ENCODE assay signal across 29 mouse cellular contexts in genomic region chr14:30219851-30220250, GRCm38 (mm10).
DNase-seq lines count a peak whose midpoint lies in the region; ATAC-seq and TF ChIP-seq lines count a peak whose summit lies in the region.
"Had no signal": no experiment of that assay in that cellular context is flagged by ENCODE, and none has a peak within 500 bp of the region (broad histone marks: within the 10 kb centered on the region; RNA-seq: fewer than 3 reads in every experiment).

No protein-coding gene starts in this region.

- no peaks in the 10 kb centered on the region for H3K27me3 ChIP-seq in midbrain, postnatal 0 days (ENCODE audit: insufficient read depth, low read length)
- no peaks in the 10 kb centered on the region for H3K27me3 ChIP-seq in hindbrain, embryonic 14.5 days (ENCODE audit: control insufficient read depth, insufficient read depth, low read length)
- H3K27me3 ChIP-seq: hindbrain, embryonic 12.5 days; limb, embryonic 15.5 days; liver, embryonic 13.5 days; midbrain, embryonic 15.5 days; neural tube, embryonic 12.5 days had no signal

- no peak overlapping the region for H3K9ac ChIP-seq in midbrain, postnatal 0 days (replicated peaks; ENCODE audit: low read length, poor library complexity, severe bottlenecking)
- H3K9ac ChIP-seq in hindbrain, embryonic 14.5 days: no peak overlapping the region
- H3K9ac ChIP-seq: hindbrain, embryonic 12.5 days; limb, embryonic 15.5 days; liver, embryonic 13.5 days; midbrain, embryonic 15.5 days; neural tube, embryonic 12.5 days had no signal

- H3K9me3 ChIP-seq in midbrain, postnatal 0 days (ENCODE audit: low read length): no peaks in the 10 kb centered on the region
- H3K9me3 ChIP-seq in hindbrain, embryonic 14.5 days (ENCODE audit: control insufficient read depth, low read length): no peaks in the 10 kb centered on the region
- H3K9me3 ChIP-seq: G1E; hindbrain, embryonic 12.5 days; limb, embryonic 10.5 days; limb, embryonic 15.5 days; liver, embryonic 13.5 days; midbrain, embryonic 10.5 days; midbrain, embryonic 15.5 days; neural tube, embryonic 12.5 days had no signal

- H3K36me3 ChIP-seq in midbrain, postnatal 0 days (ENCODE audit: insufficient read depth, low read length): no peaks in the 10 kb centered on the region
- H3K36me3 ChIP-seq in hindbrain, embryonic 14.5 days (replicated peaks; ENCODE audit: control insufficient read depth, insufficient read depth): no peaks in the 10 kb centered on the region
- H3K36me3 ChIP-seq: G1E; hindbrain, embryonic 12.5 days; limb, embryonic 10.5 days; limb, embryonic 15.5 days; liver, embryonic 13.5 days; midbrain, embryonic 10.5 days; midbrain, embryonic 15.5 days; neural tube, embryonic 12.5 days had no signal

- no peak for ATAC-seq in midbrain, postnatal 0 days (ENCODE audit: low FRiP score)
- ATAC-seq in hindbrain, embryonic 14.5 days (ENCODE audit: low FRiP score): no peak
- ATAC-seq: forebrain, embryonic 14.5 days; intestine, embryonic 16.5 days; midbrain, embryonic 15.5 days had no signal

- H3K27ac ChIP-seq in midbrain, postnatal 0 days (ENCODE audit: low read depth, low read length): no peak overlapping the region
- H3K27ac ChIP-seq in hindbrain, embryonic 14.5 days: no peak overlapping the region
- H3K27ac ChIP-seq: gastrocnemius, adult 2 months; hindbrain, embryonic 12.5 days; limb, embryonic 10.5 days; limb, embryonic 15.5 days; liver, embryonic 13.5 days; midbrain, embryonic 10.5 days; midbrain, embryonic 15.5 days; neural tube, embryonic 12.5 days had no signal

- DNase-seq in cerebellum, postnatal 25 days: peak; percentile 4 to 12
- DNase-seq in cerebellum, postnatal 10 days: no peak
- DNase-seq in 3T3-L1 (ENCODE audit: low read depth, low spot score): peak; percentile 1
- DNase-seq in embryo, embryonic 11 days: peak; percentile 42
- peak; percentile 42 for DNase-seq in mesoderm, embryonic 11.5 days (ENCODE audit: low read depth, low spot score)
- DNase-seq in midbrain, postnatal 0 days (ENCODE audit: low spot score): no peak
- DNase-seq in hindbrain, embryonic 14.5 days (ENCODE audit: low spot score): no peak
- DNase-seq: adrenal gland, postnatal 25 days; cerebellum, adult 18-20 months; cerebellum, postnatal 14 days; gastrocnemius, adult 2 months; gastrocnemius, postnatal 36 days; heart, adult 18-20 months; heart, postnatal 36 days; kidney, adult 8-10 months; kidney, postnatal 36 days; liver, embryonic 13.5 days; lung, adult 18-20 months; lung, postnatal 10 days had no signal

- TF ChIP-seq CTCF in midbrain, postnatal 0 days (IDR thresholded peaks at IDR 0.05): no peak

- H3K4me1 ChIP-seq in midbrain, postnatal 0 days (ENCODE audit: insufficient read depth, low read length): no peaks in the 10 kb centered on the region
- H3K4me1 ChIP-seq in hindbrain, embryonic 14.5 days (replicated peaks; ENCODE audit: control insufficient read depth, insufficient read depth, low read length): no peaks in the 10 kb centered on the region
- H3K4me1 ChIP-seq: hindbrain, embryonic 12.5 days; liver, embryonic 13.5 days; midbrain, embryonic 10.5 days; midbrain, embryonic 15.5 days; neural tube, embryonic 12.5 days had no signal

- H3K4me3 ChIP-seq in midbrain, postnatal 0 days (ENCODE audit: low read depth, low read length): no peak overlapping the region
- no peak overlapping the region for H3K4me3 ChIP-seq in hindbrain, embryonic 14.5 days (replicated peaks; ENCODE audit: low read length)
- H3K4me3 ChIP-seq: gastrocnemius, adult 2 months; hindbrain, embryonic 12.5 days; limb, embryonic 10.5 days; limb, embryonic 15.5 days; liver, embryonic 13.5 days; midbrain, embryonic 10.5 days; midbrain, embryonic 15.5 days; neural tube, embryonic 12.5 days had no signal

- WGBS in midbrain, postnatal 0 days: 81% methylated on average over 4 of the region's 4 CpGs
- WGBS in hindbrain, embryonic 14.5 days: 84% methylated on average over 4 of the region's 4 CpGs

- H3K4me2 ChIP-seq in midbrain, postnatal 0 days (ENCODE audit: low read depth, low read length, poor library complexity, severe bottlenecking): no peak overlapping the region
- H3K4me2 ChIP-seq in hindbrain, embryonic 14.5 days (replicated peaks): no peak overlapping the region
- H3K4me2 ChIP-seq: heart, embryonic 11.5 days; hindbrain, embryonic 12.5 days; limb, embryonic 15.5 days; liver, embryonic 13.5 days; midbrain, embryonic 15.5 days; neural tube, embryonic 12.5 days had no signal

Comparison
In these comparisons a context has a peak if more than half of its experiments do, and no peak if none do; other contexts are left out.
1. DNase-seq: peak in cerebellum, postnatal 25 days (2 of 2), 3T3-L1 (single experiment), embryo, embryonic 11 days (single experiment) and mesoderm, embryonic 11.5 days (single experiment); none in cerebellum, postnatal 10 days (0 of 2), midbrain, postnatal 0 days (single experiment) and hindbrain, embryonic 14.5 days (single experiment).